Mouse (Mus musculus) brain, embryonic 14.5 days (tissue): ENCODE measurements around the gene Rbbp6.

Source experiments
- CTCF ChIP-seq: fragments of 200-500 bp; IDR thresholded peaks from 2 replicates; pipeline ENCODE4 v1.5.1; 2012; ENCODE audit warnings: inconsistent platforms, mild to moderate bottlenecking, moderate library complexity, borderline replicate concordance; ENCODE audit not compliant: insufficient read depth, insufficient read length; ENCODE audit errors: extremely low read depth
- POLR2A ChIP-seq: fragments of 200-500 bp; IDR thresholded peaks from 2 replicates; pipeline ENCODE4 v1.6.1; 2012; ENCODE audit warnings: mild to moderate bottlenecking, inconsistent platforms, borderline replicate concordance; ENCODE audit not compliant: poor library complexity, insufficient read depth, insufficient read length, severe bottlenecking; ENCODE audit errors: extremely low read depth

GRCm38 (mm10) chr7:122952066-122952465 is 13.4 kb upstream of the Rbbp6 start:
- no peak for TF ChIP-seq POLR2A
- no peak for TF ChIP-seq CTCF
